Mouse (Mus musculus): ENCODE results near the gene Myh2.
A peak's percentile ranks its signal among the peaks of the same experiment; 100 is the strongest.

The Myh2 gene

GRCm38 (mm10) chr11:67153123-67153522, 17.7 kb upstream of the Myh2 start:
- peak; percentile 5 for DNase-seq (ENCODE audit: low read depth)

DNA sequence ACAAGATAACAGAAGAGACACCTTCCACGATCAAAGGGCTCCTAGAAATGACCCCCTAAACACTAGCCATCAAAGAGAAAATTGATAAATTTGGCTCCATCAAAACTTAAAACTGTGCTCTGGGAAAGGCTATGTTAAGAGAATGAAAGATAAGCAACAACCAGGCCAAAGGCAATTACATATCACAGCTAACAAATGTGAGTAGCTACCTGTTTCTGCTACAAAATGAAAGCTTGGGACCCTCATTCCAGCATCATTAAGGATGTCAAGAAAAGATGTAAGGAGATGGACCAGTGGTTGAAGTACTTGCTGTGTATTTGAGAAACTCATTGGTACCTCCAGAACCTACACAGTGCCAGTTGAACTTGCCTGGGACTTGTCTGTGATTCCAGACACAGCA, 17.0 kb upstream of the Myh2 start:
- DNase-seq (ENCODE audit: low read depth), result no peak

GRCm38 (mm10) chr11:67155650-67156049, 15.2 kb upstream of the Myh2 start:
- DNase-seq (ENCODE audit: low read depth), result no peak

GRCm38 (mm10) chr11:67160131-67160530, 10.7 kb upstream of the Myh2 start:
- DNase-seq (ENCODE audit: low read depth), result no peak

GRCm38 (mm10) chr11:67163701-67164100, 7.1 kb upstream of the Myh2 start:
- no peak for DNase-seq (ENCODE audit: low read depth)

DNA sequence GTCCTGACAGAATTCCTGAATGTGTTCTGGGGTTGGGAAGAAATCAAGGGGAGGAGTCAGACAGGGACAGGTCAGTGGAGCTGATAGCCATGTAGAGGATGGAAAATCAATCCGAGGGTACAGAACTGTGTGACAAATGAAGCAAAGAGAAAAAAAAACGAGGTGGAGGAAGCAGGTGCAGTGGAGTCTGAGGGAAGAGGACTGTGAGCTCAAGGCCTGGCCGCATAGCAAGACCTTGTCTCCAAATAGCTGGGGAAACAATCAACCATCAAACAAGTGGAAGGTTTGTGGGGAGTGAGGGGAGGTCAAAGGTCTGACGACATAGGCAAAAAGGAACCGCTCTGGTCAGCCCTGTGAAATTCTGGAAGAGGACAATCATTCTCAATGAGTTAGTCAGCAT, 6.0 kb upstream of the Myh2 start:
- no peak for DNase-seq (ENCODE audit: low read depth)

DNA sequence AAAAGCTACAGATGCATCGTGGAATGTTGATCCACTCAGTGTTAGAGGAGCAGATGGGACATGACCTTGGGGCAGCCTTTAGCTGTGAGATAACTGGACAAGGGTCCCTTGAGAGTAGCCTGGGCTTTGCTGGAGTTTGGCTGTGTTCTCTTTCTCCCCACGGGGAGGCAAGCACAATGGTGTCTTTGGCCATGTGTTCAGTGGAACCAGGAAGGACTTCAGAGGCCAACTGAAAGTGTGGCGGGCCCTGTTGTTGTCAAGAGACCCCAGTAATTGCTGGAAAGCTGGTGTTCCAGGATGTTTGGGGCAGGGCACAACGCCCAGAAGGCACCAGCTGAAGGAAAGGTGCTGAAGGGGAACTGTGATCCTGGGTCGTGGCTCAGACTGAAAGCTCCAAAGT, 1.5 kb upstream of the Myh2 start:
- DNase-seq (ENCODE audit: low read depth), result no peak

GRCm38 (mm10) chr11:67172439-67172838, 1.6 kb downstream of the Myh2 start:
- no peak for DNase-seq (ENCODE audit: low read depth)

DNA sequence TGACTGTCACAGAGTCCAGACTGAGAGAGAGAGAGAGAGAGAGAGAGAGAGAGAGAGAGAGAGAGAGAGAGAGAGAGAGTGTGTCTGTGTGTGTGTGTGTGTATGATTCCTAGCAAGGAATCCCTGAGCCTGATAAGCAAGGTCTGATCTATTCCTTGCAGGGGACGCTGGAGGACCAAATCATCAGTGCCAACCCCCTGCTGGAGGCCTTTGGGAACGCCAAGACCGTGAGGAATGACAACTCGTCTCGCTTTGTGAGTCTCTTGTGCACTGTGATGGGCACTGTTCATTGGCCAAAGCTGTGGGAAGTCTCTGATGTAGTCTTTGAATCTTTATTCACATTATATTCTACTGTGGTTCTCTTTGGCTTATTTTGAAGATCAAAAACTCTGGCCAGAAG, 5.5 kb downstream of the Myh2 start:
- no peak for DNase-seq (ENCODE audit: low read depth)

- no peak for DNase-seq (ENCODE audit: low read depth)
Observed at GRCm38 (mm10) chr11:67190316-67190715, 19.5 kb downstream of the Myh2 start.

GRCm38 (mm10) chr11:67190814-67191213, 20.0 kb downstream of the Myh2 start:
- DNase-seq (ENCODE audit: low read depth), result no peak

GRCm38 (mm10) chr11:67191496-67191895, 20.7 kb downstream of the Myh2 start:
- no peak for DNase-seq (ENCODE audit: low read depth)

DNA sequence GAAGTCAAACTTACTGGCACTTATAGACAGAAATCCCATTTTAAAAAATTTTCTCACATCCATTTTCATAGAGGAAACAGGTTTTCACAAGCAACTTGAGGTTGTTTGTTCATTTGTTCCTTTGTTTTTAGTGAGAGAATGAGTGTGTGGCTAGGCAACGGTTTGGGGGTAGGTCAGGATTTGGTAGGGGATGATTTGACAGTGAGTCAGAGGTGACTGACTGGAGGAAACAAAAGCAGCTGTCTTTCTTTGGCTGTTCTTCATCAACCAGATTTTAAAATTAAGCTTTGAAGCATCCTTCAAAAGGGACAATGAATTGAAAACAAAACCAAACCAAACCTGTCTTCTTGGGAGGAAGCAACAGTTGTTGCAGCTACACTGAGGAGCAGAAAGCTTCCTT, 28.5 kb downstream of the Myh2 start:
- peak; percentile 19 for DNase-seq (ENCODE audit: low read depth)

GRCm38 (mm10) chr11:67199752-67200151, 28.9 kb downstream of the Myh2 start, which contains the start of gene Myh1:
Gene Myh1 (plus strand): TSS chr11:67200052.
- no peak for DNase-seq (ENCODE audit: low read depth)

- no peak for DNase-seq (ENCODE audit: low read depth)
Observed at GRCm38 (mm10) chr11:67204766-67205165, 33.9 kb downstream of the Myh2 start.

- peak; percentile 16 for DNase-seq (ENCODE audit: low read depth)
Observed at GRCm38 (mm10) chr11:67221803-67222202, 51.0 kb downstream of the Myh2 start.

DNA sequence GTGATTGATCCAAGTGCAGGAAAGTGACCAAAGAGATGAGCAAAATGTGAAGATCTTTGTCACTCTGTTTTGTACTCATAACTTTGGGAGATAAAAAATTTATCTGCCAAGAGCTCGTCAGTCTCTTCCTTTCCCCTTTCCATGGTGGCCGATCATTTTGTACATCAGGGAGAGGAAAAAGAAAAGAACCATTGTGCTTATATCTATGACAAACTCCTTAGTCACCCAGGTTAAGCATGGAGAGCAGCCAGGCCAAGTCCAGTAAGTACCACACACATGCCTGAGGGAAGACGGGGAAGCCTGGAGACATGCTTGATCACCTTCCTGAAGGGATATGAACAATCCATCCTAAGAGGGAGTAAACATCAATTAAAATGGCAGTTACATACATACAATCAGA, 53.6 kb downstream of the Myh2 start:
- DNase-seq (ENCODE audit: low read depth), result peak; percentile 40

- DNase-seq (ENCODE audit: low read depth), result no peak
Observed at GRCm38 (mm10) chr11:67228731-67229130, 57.9 kb downstream of the Myh2 start.

GRCm38 (mm10) chr11:67229166-67229565, 58.3 kb downstream of the Myh2 start:
- no peak for DNase-seq (ENCODE audit: low read depth)

- peak; percentile 30 for DNase-seq (ENCODE audit: low read depth)
Observed at GRCm38 (mm10) chr11:67229946-67230345, 59.1 kb downstream of the Myh2 start.

DNA sequence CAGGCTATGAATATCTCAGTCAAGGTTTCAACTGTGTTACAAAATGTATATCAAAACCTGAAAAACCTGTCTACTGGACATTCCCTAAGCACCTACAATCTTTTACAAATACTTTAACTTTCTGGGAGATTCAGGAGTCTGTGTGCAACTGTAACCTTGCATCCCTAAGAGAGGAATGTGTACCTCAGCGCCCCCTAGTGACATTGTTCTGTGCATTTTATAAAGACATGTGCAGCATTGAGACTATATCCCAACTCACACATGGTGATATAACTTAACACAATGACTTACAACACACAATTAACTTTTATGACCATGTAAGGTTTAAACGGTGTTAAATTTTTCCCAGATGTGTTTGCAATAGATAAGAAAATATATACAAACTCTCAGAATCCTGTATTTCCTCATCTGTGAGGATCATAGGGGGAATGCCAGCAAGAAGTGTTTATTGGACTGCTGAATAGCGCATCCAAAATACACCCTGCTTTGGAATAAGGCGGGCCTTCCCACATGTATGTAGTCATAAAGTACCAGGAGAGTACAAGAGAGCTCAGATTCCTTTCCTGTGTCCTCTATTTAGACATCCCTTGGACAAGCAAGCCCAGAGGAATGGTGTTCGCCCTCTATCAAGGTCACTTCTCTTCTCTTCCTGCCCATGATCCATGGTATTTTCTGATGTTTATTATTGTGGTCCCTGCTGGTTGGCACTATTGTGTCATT, 65.0 kb downstream of the Myh2 start:
- DNase-seq (ENCODE audit: low read depth), result peak; percentile 70

DNA sequence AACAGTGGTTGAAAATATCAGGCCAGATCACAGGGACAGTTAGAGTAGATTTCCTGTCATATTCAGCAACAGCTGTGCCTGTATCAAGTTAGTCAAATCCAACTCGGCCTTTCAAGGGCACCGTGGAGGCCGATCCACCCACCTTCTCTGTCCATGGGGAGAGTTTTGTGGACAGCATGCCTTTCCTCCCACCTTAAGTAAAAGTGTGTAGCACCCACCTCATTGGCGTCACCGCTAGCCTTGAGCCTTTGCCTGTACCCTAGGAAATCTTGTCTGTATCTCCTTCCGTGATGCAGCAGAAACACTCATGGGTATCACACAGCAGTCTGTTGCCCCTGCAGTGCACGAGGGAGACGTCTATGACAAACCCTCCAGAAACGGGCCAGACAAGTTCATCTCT, 66.0 kb downstream of the Myh2 start:
- DNase-seq (ENCODE audit: low read depth), result no peak

DNA sequence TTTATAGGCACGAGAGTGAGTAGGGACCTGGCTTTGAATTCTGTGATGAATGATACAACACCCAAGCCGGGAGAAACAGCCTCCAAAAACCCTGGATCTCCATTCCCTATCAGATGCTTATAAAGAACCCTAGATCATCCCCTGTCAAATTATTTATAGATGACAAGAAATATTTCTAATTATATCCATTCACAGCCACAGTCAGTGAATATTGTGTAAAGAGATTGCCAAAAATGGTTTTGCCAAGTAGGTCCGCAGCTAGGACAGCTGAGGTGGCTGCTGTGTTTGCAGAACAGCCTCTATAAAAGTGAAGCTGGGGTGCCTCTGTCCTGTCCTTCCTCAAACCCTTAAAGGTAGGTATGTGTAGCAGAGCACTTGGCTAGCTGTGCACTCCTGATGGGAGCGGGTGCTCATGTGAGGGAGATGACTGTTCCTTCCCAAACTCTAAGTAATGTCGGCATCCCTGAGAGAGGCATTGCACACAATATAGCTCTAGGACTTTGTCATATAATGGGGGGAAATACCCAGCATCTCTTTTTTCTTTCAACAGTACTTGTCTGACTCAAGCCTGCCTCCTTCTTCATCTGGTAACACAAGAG, 66.8 kb downstream of the Myh2 start, which contains the start of gene Myh4:
Gene Myh4, plus strand, starts transcription at position 549 of the 599 bp plus-strand sequence.
- no peak for DNase-seq (ENCODE audit: low read depth)

DNA sequence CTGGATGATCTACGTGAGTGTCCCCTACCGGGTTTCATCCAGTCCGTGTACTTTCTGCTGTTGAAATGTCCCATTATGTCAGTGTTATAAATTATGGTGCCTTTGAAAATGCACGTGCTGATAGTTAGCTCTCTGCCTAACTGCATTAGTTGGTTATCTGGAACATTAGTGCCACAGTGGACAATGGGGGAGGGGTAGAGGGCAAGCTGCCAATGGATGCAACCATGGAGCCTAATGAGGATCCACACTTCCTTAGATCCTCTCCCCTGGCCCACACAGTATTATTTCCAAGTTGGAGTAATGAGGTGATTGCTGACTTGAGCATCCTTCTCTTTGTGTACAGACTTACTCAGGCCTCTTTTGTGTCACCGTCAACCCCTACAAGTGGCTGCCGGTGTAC, 70.2 kb downstream of the Myh2 start:
- no peak for DNase-seq (ENCODE audit: low read depth)
